Mouse (Mus musculus) kidney, adult 2 months (tissue): ENCODE results near the gene Dtnbp1. TPM values are rescaled to one million over a fixed set of nuclear protein-coding genes. Genes with fewer than 3 reads are reported as not detected.
A peak's percentile ranks its signal among the peaks of the same experiment; 100 is the strongest.

Experiments
- DNase-seq: peaks from one replicate; pipeline ENCODE4 v3.0.0; 2021
- H3K27ac ChIP-seq: fragments of 200-500 bp; 2 replicates; pipeline ENCODE4 v1.5.1; 2012; ENCODE audit warnings: low read depth, low read length, control low read depth, inconsistent platforms; ENCODE audit not compliant: insufficient read depth
- H3K27me3 ChIP-seq: fragments of 200-500 bp; replicated peaks from 2 replicates; pipeline ENCODE4 v1.6.1; 2012; ENCODE audit warnings: mild to moderate bottlenecking, moderate library complexity, low read length, inconsistent platforms; ENCODE audit not compliant: control insufficient read depth, insufficient read depth
- H3K36me3 ChIP-seq: fragments of 200-500 bp; 2 replicates; pipeline ENCODE4 v1.6.1; 2012; ENCODE audit warnings: mild to moderate bottlenecking, moderate library complexity, low read length, inconsistent platforms; ENCODE audit not compliant: control insufficient read depth, insufficient read depth
- H3K4me1 ChIP-seq: fragments of 200-500 bp; 2 replicates; pipeline ENCODE4 v1.6.1; 2011; ENCODE audit warnings: low read length; ENCODE audit not compliant: control insufficient read depth, insufficient read depth
- H3K4me3 ChIP-seq: fragments of 200-500 bp; 2 replicates; pipeline ENCODE4 v1.5.1; 2011; ENCODE audit warnings: mild to moderate bottlenecking, low read depth, low read length, control low read depth; ENCODE audit not compliant: insufficient read depth
- CTCF ChIP-seq: fragments of 200-500 bp; conservative IDR thresholded peaks from 2 replicates; pipeline ENCODE4 v1.5.1; 2011; ENCODE audit warnings: low read depth, mild to moderate bottlenecking, control low read depth, low read length, moderate library complexity, mixed read lengths; ENCODE audit not compliant: insufficient read depth, insufficient read length
- POLR2A ChIP-seq: fragments of 200-500 bp; IDR thresholded peaks from one replicate; pipeline ENCODE4 v1.6.1; 2011; ENCODE audit warnings: low read depth, low read length, control low read depth
- WGBS: fragments of 180-500 bp; shearing (Covaris S2); methylation state at CpG from one replicate; pipeline ENCODE4 v1.1.7; 2018; 5-methylcytosine and 5-hydroxymethylcytosine counted together
- polyA plus RNA-seq: library from polyadenylated mRNA; depleted of rRNA; stranded (reverse); fragments of >200 nt; gene quantifications from 2 replicates; pipeline ENCODE4 v1.2.3, GENCODE M21; 2012

The Dtnbp1 gene
- polyA plus RNA-seq, 1 experiment, result 149 TPM

- Histone ChIP-seq H3K4me1 (0 out of 2 replicates have a peak, but pooled peaks cover 2% of the 10 kb centered on the region), H3K27me3 (no peaks in the 10 kb centered on the region), H3K4me3 (no peak overlapping the region), H3K36me3 (peaks cover 3% of the 10 kb centered on the region), H3K27ac (no peak overlapping the region)
- 55% methylated on average over 2 of the region's 2 CpGs for WGBS
- no peak for DNase-seq
- TF ChIP-seq POLR2A (no peak), CTCF (no peak)
These were observed 75.6 kb downstream of the Dtnbp1 start for GRCm38 (mm10) chr13:44926311-44926710.

- TF ChIP-seq CTCF (no peak), POLR2A (no peak)
- no peak overlapping the region for H3K4me3 ChIP-seq
- no peaks in the 10 kb centered on the region for H3K27me3 ChIP-seq
- peaks cover 3% of the 10 kb centered on the region for H3K36me3 ChIP-seq
- 97% methylated on average over 2 of the region's 2 CpGs for WGBS
- no peak for DNase-seq
- 0 out of 2 replicates have a peak, but pooled peaks cover 2% of the 10 kb centered on the region for H3K4me1 ChIP-seq
- no peak overlapping the region for H3K27ac ChIP-seq
These were observed 76.8 kb downstream of the Dtnbp1 start for GRCm38 (mm10) chr13:44925173-44925572.

- Histone ChIP-seq H3K4me3 (no peak overlapping the region), H3K4me1 (0 out of 2 replicates have a peak, but pooled peaks cover 2% of the 10 kb centered on the region), H3K27me3 (no peaks in the 10 kb centered on the region), H3K36me3 (peaks cover 3% of the 10 kb centered on the region), H3K27ac (no peak overlapping the region)
- 56% methylated on average over 3 of the region's 3 CpGs for WGBS
- TF ChIP-seq POLR2A (no peak), CTCF (no peak)
- peak; percentile 38 for DNase-seq
These were observed 77.9 kb downstream of the Dtnbp1 start for GRCm38 (mm10) chr13:44924042-44924441.

- Histone ChIP-seq H3K27me3 (no peaks in the 10 kb centered on the region), H3K4me3 (no peak overlapping the region), H3K27ac (no peak overlapping the region), H3K36me3 (peaks cover 3% of the 10 kb centered on the region), H3K4me1 (0 out of 2 replicates have a peak, but pooled peaks cover 2% of the 10 kb centered on the region)
- DNase-seq, result no peak
- no peak for TF ChIP-seq CTCF
- no peak for TF ChIP-seq POLR2A
- WGBS, result 89% methylated on average over 5 of the region's 5 CpGs
These were observed 80.2 kb downstream of the Dtnbp1 start for GRCm38 (mm10) chr13:44921721-44922120.

- WGBS, result 52% methylated on average over 10 of the region's 10 CpGs
- 0 out of 2 replicates have a peak, but pooled peaks cover 2% of the 10 kb centered on the region for H3K4me1 ChIP-seq
- no peak overlapping the region for H3K4me3 ChIP-seq
- no peaks in the 10 kb centered on the region for H3K27me3 ChIP-seq
- DNase-seq, result no peak
- H3K36me3 ChIP-seq, result peaks cover 3% of the 10 kb centered on the region
- TF ChIP-seq CTCF, result no peak
- no peak for TF ChIP-seq POLR2A
- no peak overlapping the region for H3K27ac ChIP-seq
These were observed 80.9 kb downstream of the Dtnbp1 start for GRCm38 (mm10) chr13:44921095-44921494.

GRCm38 (mm10) chr13:44918269-44918668, 83.7 kb downstream of the Dtnbp1 start:
- H3K36me3 ChIP-seq, result peaks cover 3% of the 10 kb centered on the region
- no peaks in the 10 kb centered on the region for H3K27me3 ChIP-seq

GRCm38 (mm10) chr13:44917202-44917601, 84.7 kb downstream of the Dtnbp1 start:
- H3K36me3 ChIP-seq, result peaks cover 1% of the 10 kb centered on the region
- no peak overlapping the region for H3K4me3 ChIP-seq
- 89% methylated on average over 4 of the region's 4 CpGs for WGBS
- no peaks in the 10 kb centered on the region; the same call in 1 of the 2 replicates for H3K4me1 ChIP-seq
- no peaks in the 10 kb centered on the region for H3K27me3 ChIP-seq
- H3K27ac ChIP-seq, result no peak overlapping the region
- no peak for DNase-seq
- no peak for TF ChIP-seq POLR2A
- no peak for TF ChIP-seq CTCF

More at GRCm38 (mm10) chr13:44918269-44918668, 83.7 kb downstream of the Dtnbp1 start:
- no peak overlapping the region for H3K27ac ChIP-seq
- H3K4me1 ChIP-seq, result 0 out of 2 replicates have a peak, but pooled peaks cover 2% of the 10 kb centered on the region
- DNase-seq, result no peak
- WGBS, result 96% methylated on average over 2 of the region's 2 CpGs
- no peak overlapping the region for H3K4me3 ChIP-seq
- TF ChIP-seq CTCF, result no peak
- TF ChIP-seq POLR2A, result no peak
